Mouse (Mus musculus): ENCODE measurements around the gene Rilp.

The Rilp gene

DNA sequence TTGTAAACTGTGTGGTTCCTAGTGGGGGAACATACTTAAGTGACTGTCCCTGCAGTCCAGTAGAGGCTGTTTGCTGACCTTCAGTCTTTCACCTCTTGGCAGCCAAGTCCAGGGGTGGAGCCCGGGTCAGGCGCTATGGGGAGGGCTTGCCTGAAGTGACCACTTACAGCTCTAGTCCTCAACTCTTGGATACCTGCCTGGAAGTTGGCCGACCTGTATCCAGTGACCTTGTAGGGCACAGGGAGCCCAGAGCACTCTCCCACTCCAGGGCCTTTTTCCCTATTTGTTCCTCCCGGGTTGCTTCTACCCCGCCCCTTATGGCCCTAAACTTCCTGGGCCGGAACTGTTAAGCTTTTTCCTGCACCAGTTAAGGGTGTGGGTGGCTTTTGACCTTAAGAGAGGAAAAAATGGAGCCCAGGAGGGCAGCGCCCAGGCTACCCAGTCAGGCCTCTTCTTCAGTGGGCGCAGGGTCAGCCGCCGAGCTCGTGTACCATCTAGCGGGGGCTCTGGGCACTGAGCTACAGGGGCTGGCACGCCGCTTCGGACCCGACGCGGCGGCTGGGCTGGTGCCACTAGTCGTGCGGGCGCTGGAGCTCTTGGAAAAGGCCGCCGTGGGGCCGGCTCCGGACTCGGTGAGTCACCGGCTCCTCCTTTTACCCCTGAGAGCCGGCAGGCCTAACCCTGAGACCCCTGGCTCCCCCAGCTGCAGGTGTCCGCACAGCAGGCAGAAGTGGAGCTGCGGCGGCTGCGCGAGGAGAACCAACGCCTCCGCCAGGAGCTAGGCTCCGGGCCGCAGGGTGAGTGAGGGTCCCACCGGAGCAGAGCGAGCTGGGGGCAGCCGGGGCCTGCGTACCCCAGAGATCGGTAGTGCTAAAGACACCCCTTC lies at the start of gene Rilp:
Gene Rilp (plus strand): TSS at position 354 of the 886 bp plus-strand sequence.
- DNase-seq (ENCODE audit: low read depth, low spot score), result peak; percentile 85

DNA sequence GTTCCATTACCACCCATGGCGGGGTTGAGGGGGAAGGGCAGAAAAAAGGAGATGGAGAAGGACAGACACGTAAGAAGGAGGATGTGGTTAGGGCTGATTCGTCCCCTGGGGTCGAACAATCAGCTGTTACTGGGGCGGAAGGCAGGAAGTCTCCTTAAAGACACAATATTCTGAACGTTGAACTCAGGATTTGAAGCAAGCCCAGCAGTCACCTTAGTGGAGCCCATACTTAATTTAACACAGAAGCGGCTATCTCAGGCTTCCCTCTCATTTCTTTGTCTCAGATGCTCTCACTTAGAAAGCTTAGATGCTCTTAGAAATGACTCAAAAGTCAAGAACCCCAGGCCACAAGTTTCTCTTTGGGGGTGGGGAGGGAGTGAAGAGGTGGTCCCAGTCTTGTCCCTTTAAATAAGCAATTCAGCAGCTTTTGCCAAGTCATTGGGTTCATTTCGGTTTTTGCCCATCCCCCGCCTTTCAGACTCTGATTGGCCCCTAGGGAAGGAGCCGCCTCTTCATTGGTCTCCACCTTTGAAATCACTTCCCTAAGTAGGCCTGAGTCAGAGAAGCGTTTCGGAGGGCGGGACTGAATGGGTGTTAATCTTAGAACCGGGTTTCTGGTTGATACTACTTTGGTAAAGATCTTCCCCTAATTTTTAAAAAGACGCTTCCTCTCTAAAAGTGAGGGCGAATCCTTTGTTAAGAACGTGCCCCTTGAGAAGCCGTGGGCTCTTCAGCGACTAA lies 49.6 kb upstream of the Rilp start:
- DNase-seq (ENCODE audit: low read depth, low spot score), result peak; percentile 94

DNA sequence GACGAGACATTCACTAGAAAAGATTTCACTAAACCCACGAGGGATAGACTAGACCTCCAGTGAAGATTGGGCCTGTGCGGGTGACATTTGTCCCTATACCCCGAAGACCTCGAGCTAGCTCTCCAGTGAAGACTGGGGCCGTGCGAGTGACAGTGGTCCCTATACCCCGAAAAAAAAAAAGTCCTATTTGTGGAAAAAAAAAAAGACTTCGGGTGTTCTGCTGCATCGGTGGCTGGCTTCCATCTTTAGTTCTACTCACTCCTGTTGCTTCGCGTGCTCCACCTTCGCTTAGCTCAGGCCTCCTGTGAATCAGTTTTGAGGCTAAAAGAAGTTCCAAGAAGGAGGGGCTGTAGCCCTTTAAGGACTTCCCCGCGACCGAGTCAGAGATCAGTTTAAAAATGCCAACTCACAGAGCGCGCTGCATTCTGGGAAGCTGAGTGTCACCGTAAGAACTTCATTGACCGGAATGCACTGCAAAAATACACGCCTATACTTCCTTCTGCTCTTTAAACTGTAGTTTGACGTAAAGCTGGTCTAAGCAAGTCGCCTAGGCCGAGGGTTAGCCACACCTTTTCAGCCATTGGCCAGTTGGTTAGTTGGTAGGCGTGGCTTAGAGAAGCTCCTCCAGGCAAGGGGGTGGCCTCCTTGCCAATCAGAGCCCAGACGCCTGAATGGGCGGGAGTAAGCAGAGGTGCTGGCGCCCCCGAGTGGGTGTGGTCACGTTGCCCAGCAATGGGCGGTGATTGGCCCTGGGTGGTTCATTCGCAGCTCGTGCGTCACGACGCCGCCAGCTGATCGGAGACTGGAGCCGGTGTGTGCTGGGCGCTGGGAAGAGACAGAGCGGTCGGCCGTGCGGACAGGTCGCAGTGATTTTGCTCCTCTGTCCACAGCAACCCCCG lies 48.8 kb upstream of the Rilp start, which contains the start of gene Tlcd2:
Gene Tlcd2 (plus strand): TSS at position 872 of the 899 bp plus-strand sequence.
- DNase-seq (ENCODE audit: low read depth, low spot score), result peak; percentile 100

DNA sequence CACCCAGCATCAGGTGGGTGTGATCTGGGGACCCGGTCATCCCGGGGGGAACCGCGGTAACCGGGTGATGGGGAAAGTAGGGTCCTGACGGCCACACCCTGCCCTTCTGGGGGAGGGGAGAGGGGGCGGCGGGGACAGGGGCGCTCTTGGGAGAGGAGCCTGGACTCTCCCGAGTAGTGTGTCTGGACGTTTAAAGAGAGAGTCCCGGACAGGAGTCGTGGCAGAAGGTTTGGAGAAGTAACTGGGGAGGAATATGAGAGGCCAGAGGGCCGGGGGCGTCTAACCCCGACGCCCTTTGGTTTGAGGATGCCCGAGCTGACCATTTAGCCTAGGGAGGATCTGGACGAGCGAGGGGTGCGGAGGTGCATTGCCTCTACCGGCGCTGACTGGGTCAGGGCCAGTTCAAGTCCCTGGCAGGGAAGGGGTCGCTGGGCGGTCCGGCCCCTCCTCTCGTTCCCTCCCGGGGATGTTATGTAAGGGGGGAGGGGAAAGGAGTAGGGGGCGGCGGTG lies 48.1 kb upstream of the Rilp start:
- DNase-seq (ENCODE audit: low read depth, low spot score), result no peak

DNA sequence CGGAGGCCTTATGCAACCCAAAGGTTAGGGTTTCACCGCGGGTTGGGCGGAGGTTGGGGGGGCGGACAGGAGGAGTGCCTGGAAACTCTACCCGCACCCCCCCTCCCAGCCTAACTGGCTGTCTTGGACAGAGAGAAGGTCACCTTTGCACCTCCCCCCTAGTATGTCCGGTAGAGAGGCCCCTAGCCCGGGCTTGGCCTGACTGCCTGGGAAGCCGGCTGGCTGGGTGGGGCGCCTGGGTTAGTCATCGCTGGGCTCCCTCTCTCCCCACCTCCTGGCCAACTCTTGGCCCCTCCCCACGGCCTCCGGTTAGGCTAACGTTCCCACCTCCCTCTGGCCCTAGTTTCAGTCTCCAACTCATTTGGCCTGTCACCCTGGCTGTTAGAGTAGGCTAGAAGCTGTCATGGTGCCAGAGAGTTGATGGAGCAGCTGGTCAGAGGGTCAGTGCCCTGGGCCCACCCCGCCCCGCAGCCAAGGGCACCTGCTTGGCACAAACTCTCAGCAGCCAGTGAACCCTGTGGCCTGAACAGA lies 47.6 kb upstream of the Rilp start:
- peak; percentile 86 for DNase-seq (ENCODE audit: low read depth, low spot score)

DNA sequence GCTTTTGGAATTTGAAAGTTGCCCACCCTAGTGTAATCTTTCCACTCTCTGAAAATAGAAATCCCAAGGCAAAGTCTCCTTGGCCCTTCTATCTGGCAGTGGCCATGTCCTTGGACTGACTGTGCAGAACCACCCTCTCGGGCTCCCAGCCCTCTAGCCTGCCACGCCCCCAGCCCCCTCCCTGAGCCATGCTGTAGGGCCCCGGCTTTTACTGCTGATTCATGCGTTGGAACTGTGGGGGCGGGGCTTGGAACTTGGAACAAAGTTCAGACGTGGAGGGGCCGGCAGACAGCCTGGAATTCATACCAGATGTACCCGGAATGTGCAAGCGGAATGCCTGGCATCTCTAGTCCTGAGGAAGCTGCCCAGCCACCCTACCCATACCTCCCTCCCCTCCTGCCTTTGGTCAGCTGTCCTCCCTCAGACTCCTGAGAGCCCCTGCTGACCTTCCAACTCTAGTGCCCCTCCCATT lies 47.0 kb upstream of the Rilp start:
- peak; percentile 96 for DNase-seq (ENCODE audit: low read depth, low spot score)

DNA sequence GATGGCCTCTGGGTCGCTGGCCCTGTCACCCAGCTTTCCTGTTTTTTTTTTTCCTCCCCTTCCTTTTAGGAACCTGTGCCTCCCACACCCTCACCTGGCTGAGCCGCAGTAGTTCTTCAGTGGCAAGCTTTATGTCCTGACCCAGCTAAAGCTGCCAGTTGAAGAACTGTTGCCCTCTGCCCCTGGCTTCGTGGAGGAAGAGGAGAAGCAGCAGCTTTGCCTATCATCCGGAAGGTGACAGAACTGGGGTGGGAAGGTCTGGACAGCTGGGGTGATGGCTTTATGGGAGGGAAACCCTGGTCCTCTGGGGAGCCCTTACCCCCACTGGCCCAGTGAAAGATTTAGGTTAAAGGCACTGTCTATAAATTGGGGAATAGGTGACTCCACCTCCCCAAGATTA lies 46.3 kb upstream of the Rilp start:
- DNase-seq (ENCODE audit: low read depth, low spot score), result no peak

DNA sequence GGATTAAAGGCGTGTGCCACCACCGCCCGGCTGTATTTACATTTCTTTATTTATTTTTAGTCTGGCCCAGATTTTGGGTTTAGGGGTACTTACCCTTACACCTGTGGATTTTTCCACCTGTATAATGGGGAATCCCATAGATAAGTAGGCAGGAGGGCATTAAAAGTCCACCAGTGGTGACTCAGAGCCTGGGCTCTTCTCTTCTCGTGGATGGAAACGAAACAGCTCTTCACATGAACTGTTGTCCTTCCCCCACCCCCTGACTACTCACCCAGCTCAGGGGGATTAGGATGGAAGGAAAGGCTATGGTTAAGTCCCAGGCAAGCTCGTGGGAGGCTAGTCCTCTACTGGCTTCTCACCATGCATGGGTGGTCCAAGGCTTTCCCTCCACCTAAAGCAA lies 45.5 kb upstream of the Rilp start:
- DNase-seq (ENCODE audit: low read depth, low spot score), result no peak

DNA sequence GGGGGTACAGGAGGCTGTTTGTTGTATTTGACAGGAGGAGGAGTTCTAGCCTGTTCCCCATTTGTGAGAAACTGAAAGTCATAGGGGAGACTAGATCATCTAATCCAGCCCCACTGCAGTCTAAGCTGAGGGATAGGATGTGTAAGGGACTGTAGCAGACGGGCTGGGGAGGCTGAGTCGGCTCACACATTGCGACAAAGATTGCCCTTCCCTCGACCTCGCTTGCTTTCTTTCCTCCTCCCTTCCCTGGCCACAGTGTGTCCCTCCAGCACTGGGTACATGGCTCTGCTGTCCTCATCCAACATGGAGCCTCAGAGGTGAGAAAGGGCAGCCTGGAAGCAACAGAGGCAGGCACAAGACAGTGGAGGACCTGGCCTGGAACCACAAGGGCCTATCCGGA lies 44.8 kb upstream of the Rilp start:
- no peak for DNase-seq (ENCODE audit: low read depth, low spot score)

DNA sequence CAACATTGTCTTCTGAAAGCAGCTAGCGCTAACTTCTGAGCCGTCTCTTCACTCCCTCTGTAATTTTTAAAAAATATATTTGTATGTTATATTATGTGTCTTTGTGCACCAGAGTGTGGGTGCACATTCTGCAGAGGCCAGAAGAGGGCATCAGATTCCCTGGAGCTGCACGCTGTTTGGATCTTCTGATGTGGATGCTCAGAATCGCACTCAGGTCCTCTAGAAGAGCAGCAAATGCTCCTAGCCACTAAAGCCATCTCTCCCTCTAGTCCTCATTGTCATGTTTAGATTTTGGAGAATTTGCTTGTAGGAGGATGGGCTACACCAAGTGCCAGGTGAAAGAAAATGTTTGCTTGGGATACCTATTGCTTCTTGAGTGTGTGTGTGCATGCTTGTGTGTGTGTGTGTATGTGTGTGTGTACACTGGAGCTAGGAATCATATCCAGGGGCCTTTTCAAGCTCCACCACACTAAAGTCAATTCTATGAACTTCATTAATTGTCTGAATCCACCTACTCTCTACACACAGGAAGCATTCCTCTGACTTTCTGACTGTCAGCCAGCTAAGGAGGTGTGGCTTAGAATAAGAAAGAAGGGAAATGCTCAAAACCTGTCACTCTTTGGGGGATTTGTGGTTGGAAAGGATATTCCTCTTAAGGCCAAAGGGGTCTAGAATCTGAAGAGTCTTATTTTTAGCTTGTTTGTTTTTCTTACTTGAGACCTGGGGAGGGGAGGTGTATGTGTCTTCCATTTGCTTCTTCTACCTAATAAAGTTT lies 43.0 kb upstream of the Rilp start:
- peak; percentile 54 for DNase-seq (ENCODE audit: low read depth, low spot score)

DNA sequence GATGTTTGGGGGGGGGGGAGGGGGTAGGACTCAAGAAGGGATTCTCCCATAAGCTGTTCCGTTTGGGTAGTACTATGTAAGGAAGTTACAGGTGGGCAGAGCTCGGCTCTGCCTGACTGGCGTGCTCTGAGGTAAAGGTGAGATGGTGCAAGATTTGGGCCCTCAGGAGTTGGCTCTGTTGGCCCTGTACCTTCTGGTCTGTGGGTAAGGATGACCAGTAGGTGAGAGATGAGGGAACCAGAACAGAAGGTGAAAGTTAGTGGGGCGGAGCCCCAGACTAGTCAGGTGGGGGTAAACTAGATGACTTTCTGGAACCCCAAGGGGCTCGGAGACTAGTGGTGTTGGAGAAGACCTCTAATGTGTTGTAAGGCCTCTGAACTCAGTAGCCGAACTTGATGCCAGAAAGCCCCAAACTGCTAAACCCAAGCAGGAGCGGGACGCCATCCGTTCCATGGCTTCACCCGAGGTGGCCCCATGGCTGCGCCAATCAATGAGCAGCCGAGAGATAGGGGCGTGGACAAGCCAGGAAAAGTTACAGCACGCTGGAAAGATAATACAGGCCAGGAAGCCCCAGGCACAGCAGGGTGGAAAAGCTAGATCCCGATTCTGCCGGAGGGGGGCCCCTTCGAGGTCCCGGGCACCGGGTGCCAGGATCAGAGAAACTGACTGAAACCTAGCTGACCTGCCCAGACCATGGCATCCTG lies 42.2 kb upstream of the Rilp start:
- DNase-seq (ENCODE audit: low read depth, low spot score), result peak; percentile 83

DNA sequence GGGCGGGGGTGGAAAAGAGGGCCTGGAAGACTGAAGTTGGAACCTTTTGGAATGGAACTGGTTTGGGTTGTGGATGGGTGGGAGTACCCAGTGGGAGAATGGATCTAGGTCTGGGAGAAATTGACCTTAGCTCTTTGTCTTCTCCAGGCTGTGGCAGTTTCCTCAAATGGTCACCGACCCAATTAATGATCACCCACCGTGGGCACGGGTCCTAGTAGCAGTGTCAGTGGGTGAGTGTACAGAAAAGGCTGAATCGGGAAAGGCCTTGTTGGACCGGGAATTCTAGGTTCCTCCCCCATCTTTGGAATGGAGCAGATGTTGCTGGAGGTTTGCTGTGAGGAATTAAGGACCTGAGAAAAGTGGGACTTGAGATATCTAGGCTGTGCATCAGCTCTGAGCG lies 41.5 kb upstream of the Rilp start:
- DNase-seq (ENCODE audit: low read depth, low spot score), result no peak

DNA sequence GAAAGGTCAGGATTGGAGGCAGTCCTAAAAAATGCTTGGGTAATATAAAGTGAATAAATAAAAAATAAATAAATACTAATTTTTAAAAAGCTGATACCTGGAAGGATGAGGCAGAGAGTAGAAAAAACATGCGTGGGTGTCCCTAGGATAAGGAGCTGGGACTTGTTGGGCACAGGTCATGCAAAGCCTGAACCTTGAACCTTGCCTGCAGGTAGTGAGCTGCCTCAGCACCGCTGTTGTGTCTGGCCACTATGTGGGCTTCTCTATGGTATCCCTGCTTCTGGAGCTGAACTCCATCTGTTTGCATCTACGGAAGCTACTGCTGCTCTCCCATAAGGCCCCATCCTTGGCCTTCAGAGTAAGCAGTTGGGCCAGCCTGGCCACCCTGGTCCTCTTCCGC lies 40.6 kb upstream of the Rilp start:
- DNase-seq (ENCODE audit: low read depth, low spot score), result no peak

DNA sequence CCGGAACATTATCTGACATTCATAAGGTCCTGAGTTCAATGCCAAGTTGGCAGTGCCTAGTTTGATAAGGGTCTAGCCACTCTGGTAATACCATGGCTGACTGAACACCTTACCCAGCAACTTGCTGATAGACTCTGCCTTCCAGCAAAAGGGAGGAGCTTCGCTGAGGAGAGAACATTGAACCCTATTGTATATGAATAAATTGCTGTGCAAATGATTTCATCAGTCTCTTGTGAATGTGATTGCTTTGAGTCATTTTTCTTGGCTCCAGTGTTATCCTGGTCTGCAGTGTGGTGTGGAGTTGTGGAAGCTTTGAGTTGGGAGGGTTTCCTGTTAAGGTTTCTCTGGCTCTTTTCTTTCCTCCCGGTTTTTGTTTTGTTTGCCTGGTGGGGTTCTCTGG lies 39.2 kb upstream of the Rilp start:
- no peak for DNase-seq (ENCODE audit: low read depth, low spot score)

DNA sequence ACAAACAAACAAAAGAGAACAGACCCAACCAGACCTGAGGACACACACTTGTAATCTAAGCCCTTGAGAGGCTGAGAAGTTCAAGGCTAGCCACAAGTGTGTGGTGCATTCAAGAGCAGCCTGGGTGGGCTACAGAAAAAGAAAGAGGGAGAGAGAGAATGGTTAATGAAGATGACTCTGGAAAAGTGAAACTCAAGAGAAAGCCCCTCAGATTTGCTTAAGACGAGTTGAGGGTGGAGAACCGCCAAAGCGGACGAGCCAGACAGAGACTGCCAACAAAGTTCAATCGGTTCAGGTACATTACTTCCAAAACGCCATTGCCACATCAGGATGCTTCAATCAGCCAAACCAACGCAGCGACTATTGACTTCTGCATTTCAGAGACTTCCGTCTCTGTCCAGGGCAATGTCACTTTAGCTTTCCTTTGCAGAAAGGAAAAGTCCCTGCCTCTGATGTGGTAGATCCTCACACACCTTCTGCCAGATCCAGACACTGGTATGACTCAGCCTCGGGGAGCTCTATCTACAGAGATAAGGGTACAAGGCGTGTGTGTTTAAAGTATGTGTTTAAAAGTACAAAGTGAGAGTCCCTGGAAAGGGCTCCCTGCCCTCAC lies 37.3 kb upstream of the Rilp start:
- no peak for DNase-seq (ENCODE audit: low read depth, low spot score)

DNA sequence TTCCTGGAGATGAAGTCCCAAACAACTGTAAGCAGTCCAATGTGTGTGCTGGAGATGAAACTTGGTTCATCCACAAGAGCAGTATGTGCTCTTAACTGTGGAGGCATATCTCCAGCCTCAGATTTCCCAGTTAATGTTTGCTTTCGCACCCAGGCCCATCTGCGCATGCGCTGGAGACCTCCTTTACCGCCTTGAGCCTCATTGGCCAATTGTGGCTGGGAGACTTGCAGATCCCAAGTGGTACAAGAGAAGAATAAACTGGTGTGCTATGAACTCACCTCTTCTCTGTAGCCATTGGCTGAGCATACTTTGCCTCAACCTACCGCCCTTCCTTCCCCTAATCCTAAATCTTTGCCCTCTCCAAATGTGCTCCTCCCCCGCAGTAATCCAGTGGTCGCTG lies 36.5 kb upstream of the Rilp start:
- DNase-seq (ENCODE audit: low read depth, low spot score), result peak; percentile 57

DNA sequence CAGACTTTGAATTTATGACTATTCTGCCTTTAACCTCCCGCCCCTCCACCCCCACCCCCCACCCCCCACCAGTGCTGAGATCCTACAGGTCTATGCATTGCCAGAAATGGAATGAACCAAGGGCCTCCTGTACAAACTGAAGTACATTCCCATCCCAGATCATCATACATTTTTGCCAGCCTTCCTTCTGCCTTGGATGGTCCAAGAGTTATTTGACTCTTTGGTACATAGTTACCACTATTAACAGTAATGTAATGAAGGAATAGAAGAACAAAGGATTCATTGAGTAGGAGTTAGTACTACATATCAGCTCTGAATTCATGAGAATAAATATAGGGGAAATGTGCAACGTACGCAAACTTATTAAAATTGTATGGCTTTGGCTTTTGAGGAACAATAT lies 23.7 kb upstream of the Rilp start:
- no peak for DNase-seq (ENCODE audit: low read depth, low spot score)

DNA sequence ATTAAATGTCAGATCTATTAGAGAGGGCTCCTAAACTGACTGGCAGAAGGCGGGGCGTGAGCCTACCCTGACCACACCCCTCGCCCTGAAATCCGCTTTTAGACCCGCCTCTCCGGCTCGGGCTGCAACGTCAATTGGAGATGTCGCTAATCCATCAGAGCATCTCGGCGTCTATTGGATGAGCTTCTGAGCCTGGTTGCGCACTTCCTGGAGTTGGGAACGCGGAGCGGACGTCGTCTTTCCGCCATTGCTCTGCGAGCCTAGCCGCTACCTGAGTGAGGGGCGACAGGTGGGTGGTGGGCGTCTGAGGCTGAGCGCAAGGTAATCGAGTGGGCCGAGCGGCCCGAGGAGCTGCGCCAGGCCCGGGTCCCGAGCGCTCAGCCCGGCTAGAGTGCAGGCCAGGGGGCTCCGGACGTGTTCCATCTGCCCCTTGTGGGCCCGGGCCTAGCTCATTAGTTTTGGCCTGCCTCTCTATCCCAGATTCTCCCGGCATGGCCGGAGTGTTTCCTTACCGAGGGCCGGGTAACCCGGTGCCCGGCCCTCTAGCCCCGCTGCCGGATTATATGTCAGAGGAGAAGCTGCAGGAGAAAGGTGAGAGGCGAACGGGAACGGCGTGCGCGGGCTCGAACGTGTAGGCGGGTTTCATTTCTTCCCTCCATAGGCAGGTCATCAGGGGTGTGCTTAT lies 23.2 kb upstream of the Rilp start, which contains the start of gene Prpf8:
Gene Prpf8 (plus strand): TSS at position 216 of the 685 bp plus-strand sequence.
- DNase-seq (ENCODE audit: low read depth, low spot score), result peak; percentile 98

DNA sequence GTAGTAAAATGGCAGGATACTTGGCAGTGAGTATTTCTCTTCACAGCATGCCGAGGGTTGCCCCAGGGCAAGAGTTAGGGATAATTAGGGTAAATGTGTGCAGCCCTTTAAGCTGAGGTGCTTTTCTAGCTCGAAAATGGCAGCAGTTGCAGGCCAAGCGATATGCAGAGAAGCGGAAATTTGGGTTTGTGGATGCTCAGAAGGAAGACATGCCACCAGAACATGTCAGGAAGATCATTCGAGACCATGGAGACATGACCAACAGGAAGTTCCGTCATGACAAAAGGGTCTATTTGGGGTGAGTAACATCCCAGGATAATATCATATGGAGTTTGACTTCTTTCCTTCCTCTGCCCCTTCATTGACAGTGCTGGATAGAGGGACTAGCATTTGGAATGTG lies 22.4 kb upstream of the Rilp start:
- DNase-seq (ENCODE audit: low read depth, low spot score), result no peak

All from ZHBTc4 (cell line).